Mouse (Mus musculus): Measurements from ENCODE around the gene 4930435E12Rik.

The 4930435E12Rik gene

GRCm38 (mm10) chr16:38768386-38768785 lies 60.2 kb downstream of the 4930435E12Rik start:
- DNase-seq, result no peak

DNA sequence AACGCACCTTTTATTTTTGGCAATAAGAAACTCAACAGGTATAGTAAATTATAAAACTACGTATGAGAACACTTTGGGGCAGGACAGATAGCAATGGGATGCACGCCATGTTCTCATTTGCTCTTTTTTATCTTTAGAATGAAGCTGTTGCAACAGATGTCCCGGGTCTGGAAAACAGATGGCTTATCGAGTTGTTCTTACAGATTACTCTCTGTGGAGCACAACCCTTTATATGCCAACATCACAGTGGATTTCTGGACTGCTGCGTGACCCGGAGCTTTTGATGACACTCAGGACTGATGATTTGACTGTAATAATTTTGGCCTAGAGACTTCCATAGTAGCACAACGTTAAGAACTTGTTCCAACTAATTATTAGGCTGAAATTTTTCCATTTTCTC lies 60.8 kb downstream of the 4930435E12Rik start:
- DNase-seq, result peak; percentile 88

DNA sequence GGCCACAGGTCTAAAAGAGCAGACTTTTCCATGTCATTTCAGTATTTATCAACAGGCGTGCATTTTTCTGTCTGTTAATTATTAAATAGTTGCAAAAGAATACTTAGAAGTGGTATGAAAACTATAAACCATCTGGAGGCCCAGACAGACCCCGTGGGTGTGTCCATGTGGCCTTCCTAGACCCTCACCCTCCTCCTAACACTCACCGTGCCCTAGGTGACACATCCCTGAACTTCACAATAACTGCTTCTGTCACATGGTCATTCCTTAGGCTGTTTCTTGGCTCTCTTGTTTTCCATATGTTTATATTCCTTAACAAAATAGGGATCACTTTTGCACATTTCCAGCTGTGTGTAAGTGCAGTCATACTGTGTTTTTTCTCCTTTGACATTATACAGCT lies 61.9 kb downstream of the 4930435E12Rik start:
- no peak for DNase-seq

- peak; percentile 48 for DNase-seq
Measured at GRCm38 (mm10) chr16:38763508-38763907, 65.0 kb downstream of the 4930435E12Rik start.

GRCm38 (mm10) chr16:38762401-38762800 lies 66.1 kb downstream of the 4930435E12Rik start:
- no peak for DNase-seq

Data from layer of hippocampus, adult 9-11 months (tissue).